7 mouse cellular contexts compared by ENCODE assay signal in genomic region chr2:52011820-52012219, GRCm38 (mm10). TPM values are rescaled to one million over a fixed set of nuclear protein-coding genes. Genes with fewer than 3 reads are reported as not detected.
TF ChIP-seq lines count a peak whose summit lies in the region.
"Not testable (repeated sequence)": the region's sequence is repeated elsewhere in the genome, so short reads cannot be mapped to it uniquely, and the experiment has no call there.
"Had no signal": no experiment of that assay in that cellular context is flagged by ENCODE, and none has a peak within 500 bp of the region (broad histone marks: within the 10 kb centered on the region; RNA-seq: fewer than 3 reads in every experiment).

No protein-coding gene starts in this region.

- not testable (repeated sequence) for H3K4me3 ChIP-seq in C2C12 (ENCODE audit: insufficient read depth, poor library complexity, severe bottlenecking); myocyte

- H3K27me3 ChIP-seq in C2C12 (ENCODE audit: control insufficient read depth, insufficient read depth, insufficient read length), result peaks cover 13% of the 10 kb centered on the region
- H3K27me3 ChIP-seq in myocyte (ENCODE audit: control insufficient read depth, insufficient read depth, insufficient read length), result not testable (repeated sequence)

- H3K79me2 ChIP-seq in C2C12 (ENCODE audit: control insufficient read depth, insufficient read depth); myocyte (ENCODE audit: control insufficient read depth, insufficient read depth): not testable (repeated sequence)

- TF ChIP-seq CTCF in C2C12 (IDR thresholded peaks at IDR 0.05; ENCODE audit: control insufficient read depth, insufficient read depth, insufficient read length), result not testable (repeated sequence)

- H3K4me2 ChIP-seq in myocyte (ENCODE audit: low read depth), result not testable (repeated sequence)

- H3K79me3 ChIP-seq in C2C12 (ENCODE audit: low read depth), result not testable (repeated sequence)

- TF ChIP-seq POLR2A in myocyte (IDR thresholded peaks at IDR 0.05; ENCODE audit: insufficient read length, low read depth), result not testable (repeated sequence)

- not testable (repeated sequence) for H3ac ChIP-seq in C2C12 (ENCODE audit: control insufficient read depth, insufficient read length, low read depth); myocyte (ENCODE audit: control insufficient read depth, insufficient read length)

- not testable (repeated sequence) for H3K36me3 ChIP-seq in C2C12 (ENCODE audit: control insufficient read depth, insufficient read depth); myocyte (ENCODE audit: control insufficient read depth, insufficient read depth)

TF ChIP-seq in C2C12, 6 proteins besides CTCF, POLR2A, EP300 and RAD21:
- TF ChIP-seq CEBPB (IDR thresholded peaks at IDR 0.05; ENCODE audit: low read depth), result peak; percentile 66
TF ChIP-seq in C2C12: peak in this region for 1; not testable (repeated sequence) for 5.

TF ChIP-seq in myocyte, 11 proteins besides CTCF, POLR2A, EP300 and RAD21:
- peak; percentile 68; the same call in 1 of the 2 replicates for TF ChIP-seq CEBPB (IDR thresholded peaks at IDR 0.05; ENCODE audit: insufficient read depth, poor library complexity, severe bottlenecking)

RNA-seq across cellular contexts. Expression of gene Tnfaip6, which starts 26.0 kb away (rescaled TPM):
- polyA plus RNA-seq in C2C12 (2012; fragmentation: generic; extraction: Trizol) (0.04 TPM), myocyte (2012; fragmentation: generic; extraction: Trizol) (0.50 TPM)
- polyA plus RNA-seq: activated CD4-positive, CD25-positive, alpha-beta regulatory T cell, adult 4 months; adrenal gland, adult 2 months; CD4-positive, CD25-positive, alpha-beta regulatory T cell, adult 4 months; G1E; Patski had no signal

RNA-seq across cellular contexts. Expression of gene Nmi, which starts 38.5 kb away (rescaled TPM):
- 1.3 TPM for polyA plus RNA-seq in C2C12 (2012; fragmentation: generic; extraction: Trizol)
- polyA plus RNA-seq in myocyte (2012; fragmentation: generic; extraction: Trizol), result 3.2 TPM
